In the genomic region with DNA sequence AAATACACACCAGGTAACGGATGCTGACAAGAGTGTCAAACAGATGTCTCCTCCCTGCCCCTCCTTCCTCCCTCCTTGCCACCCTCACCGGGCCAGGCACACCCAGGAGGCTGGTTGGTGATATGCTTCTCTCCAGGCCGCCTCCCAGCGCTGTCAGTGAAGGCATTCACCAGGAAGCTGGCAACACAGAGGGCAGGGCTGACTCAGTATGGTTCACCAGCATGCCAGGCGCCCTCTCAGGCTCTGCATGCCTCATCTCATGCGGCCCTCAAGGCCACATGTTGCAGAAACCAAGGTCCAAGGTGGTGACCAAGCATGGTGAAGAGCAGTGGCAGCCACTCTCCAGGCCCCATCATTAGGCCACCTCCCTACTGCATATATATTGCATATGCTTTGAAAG, we compare ENCODE assay signal across 17 mouse cellular contexts.
"Had no signal": no experiment of that assay in that cellular context is flagged by ENCODE, and none has a peak within 500 bp of the region (broad histone marks: within the 10 kb centered on the region; RNA-seq: fewer than 3 reads in every experiment).

No protein-coding gene starts in this region.

- DNase-seq: kidney, adult 9 months; kidney, postnatal 36 days; layer of hippocampus, adult 9-11 months; lung, embryonic 14.5 days; lung, postnatal 10 days; lung, postnatal 4 days; midbrain, embryonic 14.5 days; retina, postnatal 1 day; right cerebral cortex, postnatal 14 days; thymus, adult 18-20 months; thymus, postnatal 14 days had no signal

- ATAC-seq: liver, embryonic 12.5 days had no signal

- H3K36me3 ChIP-seq: limb, embryonic 15.5 days; liver, embryonic 12.5 days; midbrain, embryonic 10.5 days; neural tube, embryonic 12.5 days had no signal

- H3K9me3 ChIP-seq: limb, embryonic 15.5 days; liver, embryonic 12.5 days; midbrain, embryonic 10.5 days; neural tube, embryonic 12.5 days had no signal

- H3K9ac ChIP-seq: limb, embryonic 15.5 days; liver, embryonic 12.5 days; lung, embryonic 14.5 days; neural tube, embryonic 12.5 days had no signal

- H3K4me3 ChIP-seq: limb, embryonic 15.5 days; liver, embryonic 12.5 days; midbrain, embryonic 10.5 days; myocyte; neural tube, embryonic 12.5 days had no signal

- H3K27ac ChIP-seq: kidney, postnatal 0 days; limb, embryonic 15.5 days; liver, embryonic 12.5 days; midbrain, embryonic 10.5 days; neural tube, embryonic 12.5 days had no signal

- H3K4me2 ChIP-seq: limb, embryonic 15.5 days; liver, embryonic 12.5 days; lung, embryonic 14.5 days; neural tube, embryonic 12.5 days had no signal
